In genomic region chr7:138845544-138846391, GRCm38 (mm10) we compare ENCODE assay signal across 7 mouse cellular contexts. TPM values are rescaled to one million over a fixed set of nuclear protein-coding genes. Genes with fewer than 3 reads are reported as not detected.
DNase-seq lines count a peak whose midpoint lies in the region; ATAC-seq lines count a peak whose summit lies in the region.

Ppp2r2d (plus strand) TSS chr7:138846079.
Mapk1ip1 (minus strand) TSS chr7:138846273.

- WGBS in embryonic facial prominence, embryonic 11.5 days, result under 1% methylated on average over 45 of the region's 51 CpGs
- WGBS in limb, embryonic 10.5 days, result under 1% methylated on average over 51 of the region's 51 CpGs
- under 1% methylated on average over 50 of the region's 51 CpGs for WGBS in midbrain, embryonic 13.5 days

- H3K9me3 ChIP-seq in embryonic facial prominence, embryonic 11.5 days (replicated peaks; ENCODE audit: control insufficient read depth, low read length), result no peaks in the 10 kb centered on the region
- H3K9me3 ChIP-seq in limb, embryonic 10.5 days (replicated peaks), result no peaks in the 10 kb centered on the region
- no peaks in the 10 kb centered on the region for H3K9me3 ChIP-seq in midbrain, embryonic 13.5 days

- H3K9ac ChIP-seq in embryonic facial prominence, embryonic 11.5 days (replicated peaks; ENCODE audit: low read length), result peak within 1 kb of the TSS; percentile 98
- H3K9ac ChIP-seq in midbrain, embryonic 13.5 days (replicated peaks), result peak within 1 kb of the TSS; percentile 96

- H3K27ac ChIP-seq in embryonic facial prominence, embryonic 11.5 days (replicated peaks; ENCODE audit: low read depth, low read length), result peak within 1 kb of the TSS; percentile 91
- peak within 1 kb of the TSS; percentile 99 for H3K27ac ChIP-seq in limb, embryonic 10.5 days
- peak within 1 kb of the TSS; percentile 97 for H3K27ac ChIP-seq in midbrain, embryonic 13.5 days

- peak within 1 kb of the TSS; percentile 99 for H3K4me3 ChIP-seq in embryonic facial prominence, embryonic 11.5 days (ENCODE audit: low read depth, low read length)
- H3K4me3 ChIP-seq in limb, embryonic 10.5 days, result peak within 1 kb of the TSS; percentile 91
- H3K4me3 ChIP-seq in midbrain, embryonic 13.5 days (replicated peaks), result peak within 1 kb of the TSS; percentile 82

- peak; percentile 93 for ATAC-seq in embryonic facial prominence, embryonic 11.5 days (replicated peaks; ENCODE audit: insufficient number of reproducible peaks, low FRiP score, low TSS enrichment, low read depth)
- peak; percentile 85 for ATAC-seq in granulocyte monocyte progenitor cell, adult 5-6 weeks (replicated peaks; ENCODE audit: poor library complexity, severe bottlenecking)
- peak; percentile 95 for ATAC-seq in midbrain, embryonic 13.5 days

- DNase-seq in adrenal gland, postnatal 14 days, result peak; percentile 99
- peak; percentile 96 for DNase-seq in embryonic facial prominence, embryonic 11.5 days (ENCODE audit: low spot score)
- DNase-seq in kidney, adult 11 months, result peak; percentile 94
- DNase-seq in limb, embryonic 10.5 days (ENCODE audit: low spot score), result peak; percentile 97
- DNase-seq in spleen, adult 12 weeks (ENCODE audit: low spot score), result peak; percentile 89

- H3K27me3 ChIP-seq in embryonic facial prominence, embryonic 11.5 days (ENCODE audit: control insufficient read depth, insufficient read depth, low read length), result no peaks in the 10 kb centered on the region
- H3K27me3 ChIP-seq in limb, embryonic 10.5 days (ENCODE audit: low read depth, poor library complexity, severe bottlenecking), result no peaks in the 10 kb centered on the region
- no peaks in the 10 kb centered on the region for H3K27me3 ChIP-seq in midbrain, embryonic 13.5 days

- H3K4me1 ChIP-seq in embryonic facial prominence, embryonic 11.5 days (ENCODE audit: control insufficient read depth, insufficient read depth, low read length), result no peaks in the 10 kb centered on the region
- peaks cover 36% of the 10 kb centered on the region for H3K4me1 ChIP-seq in limb, embryonic 10.5 days
- peaks cover 70% of the 10 kb centered on the region for H3K4me1 ChIP-seq in midbrain, embryonic 13.5 days (replicated peaks)

- no peaks in the 10 kb centered on the region; the same call in 1 of the 2 replicates for H3K36me3 ChIP-seq in embryonic facial prominence, embryonic 11.5 days (replicated peaks; ENCODE audit: control insufficient read depth, insufficient read depth, low read depth, low read length)
- peaks cover 28% of the 10 kb centered on the region for H3K36me3 ChIP-seq in limb, embryonic 10.5 days
- peaks cover 3% of the 10 kb centered on the region; the same call in 1 of the 2 replicates for H3K36me3 ChIP-seq in midbrain, embryonic 13.5 days

- H3K4me2 ChIP-seq in embryonic facial prominence, embryonic 11.5 days (ENCODE audit: low read depth, low read length), result peak within 1 kb of the TSS; percentile 83
- peak within 1 kb of the TSS; percentile 96 for H3K4me2 ChIP-seq in midbrain, embryonic 13.5 days (replicated peaks)

RNA-seq across cellular contexts. Expression of gene Ppp2r2d, which starts in this region (rescaled TPM):
- total RNA-seq in adrenal gland, postnatal 14 days (2021), result 63.7 and 70.5 TPM in 2 replicates
- polyA plus RNA-seq in embryonic facial prominence, embryonic 11.5 days (2014; fragmentation: Nextera tagmentation; extraction: Ambion mirVana), result 64.5 and 72.0 TPM in 2 replicates
- 19.8 and 26.9 TPM in 2 replicates for total RNA-seq in granulocyte monocyte progenitor cell, adult 5-6 weeks (2014; fragmentation: Nextera tagmentation)
- 29.8 and 41.5 TPM in 2 replicates for total RNA-seq in granulocyte monocyte progenitor cell, adult 5-6 weeks (2017)
- polyA plus RNA-seq in limb, embryonic 10.5 days (2016; fragmentation: Nextera tagmentation; extraction: Ambion mirVana), result 50.9 and 51.9 TPM in 2 replicates
- 66.5 and 76.1 TPM in 2 replicates for polyA plus RNA-seq in midbrain, embryonic 13.5 days (2015; fragmentation: Nextera tagmentation; extraction: Ambion mirVana)

RNA-seq across cellular contexts. Expression of gene Mapk1ip1, which starts in this region (rescaled TPM):
- 25.2 and 32.4 TPM in 2 replicates for total RNA-seq in adrenal gland, postnatal 14 days (2021)
- 12.4 and 13.6 TPM in 2 replicates for polyA plus RNA-seq in embryonic facial prominence, embryonic 11.5 days (2014; fragmentation: Nextera tagmentation; extraction: Ambion mirVana)
- 22.2 and 24.3 TPM in 2 replicates for total RNA-seq in granulocyte monocyte progenitor cell, adult 5-6 weeks (2014; fragmentation: Nextera tagmentation)
- 4.6 and 8.6 TPM in 2 replicates for total RNA-seq in granulocyte monocyte progenitor cell, adult 5-6 weeks (2017)
- polyA plus RNA-seq in limb, embryonic 10.5 days (2016; fragmentation: Nextera tagmentation; extraction: Ambion mirVana), result 8.0 and 9.4 TPM in 2 replicates
- 23.8 and 25.8 TPM in 2 replicates for polyA plus RNA-seq in midbrain, embryonic 13.5 days (2015; fragmentation: Nextera tagmentation; extraction: Ambion mirVana)

Comparison
In these comparisons a context has a peak if more than half of its experiments do, and no peak if none do; other contexts are left out.
1. Peak in every context shown above with its lines: DNase-seq, ATAC-seq, H3K4me3 ChIP-seq and H3K27ac ChIP-seq.